Mouse (Mus musculus): Measurements from ENCODE around the gene Prodh2. TPM values are rescaled to one million over a fixed set of nuclear protein-coding genes. Genes with fewer than 3 reads are reported as not detected.
"Not testable (repeated sequence)": the region's sequence is repeated elsewhere in the genome, so short reads cannot be mapped to it uniquely, and the experiment has no call there.

Prodh2 gene
- total RNA-seq, 2 experiments from 2014 or later, result not detected

DNA sequence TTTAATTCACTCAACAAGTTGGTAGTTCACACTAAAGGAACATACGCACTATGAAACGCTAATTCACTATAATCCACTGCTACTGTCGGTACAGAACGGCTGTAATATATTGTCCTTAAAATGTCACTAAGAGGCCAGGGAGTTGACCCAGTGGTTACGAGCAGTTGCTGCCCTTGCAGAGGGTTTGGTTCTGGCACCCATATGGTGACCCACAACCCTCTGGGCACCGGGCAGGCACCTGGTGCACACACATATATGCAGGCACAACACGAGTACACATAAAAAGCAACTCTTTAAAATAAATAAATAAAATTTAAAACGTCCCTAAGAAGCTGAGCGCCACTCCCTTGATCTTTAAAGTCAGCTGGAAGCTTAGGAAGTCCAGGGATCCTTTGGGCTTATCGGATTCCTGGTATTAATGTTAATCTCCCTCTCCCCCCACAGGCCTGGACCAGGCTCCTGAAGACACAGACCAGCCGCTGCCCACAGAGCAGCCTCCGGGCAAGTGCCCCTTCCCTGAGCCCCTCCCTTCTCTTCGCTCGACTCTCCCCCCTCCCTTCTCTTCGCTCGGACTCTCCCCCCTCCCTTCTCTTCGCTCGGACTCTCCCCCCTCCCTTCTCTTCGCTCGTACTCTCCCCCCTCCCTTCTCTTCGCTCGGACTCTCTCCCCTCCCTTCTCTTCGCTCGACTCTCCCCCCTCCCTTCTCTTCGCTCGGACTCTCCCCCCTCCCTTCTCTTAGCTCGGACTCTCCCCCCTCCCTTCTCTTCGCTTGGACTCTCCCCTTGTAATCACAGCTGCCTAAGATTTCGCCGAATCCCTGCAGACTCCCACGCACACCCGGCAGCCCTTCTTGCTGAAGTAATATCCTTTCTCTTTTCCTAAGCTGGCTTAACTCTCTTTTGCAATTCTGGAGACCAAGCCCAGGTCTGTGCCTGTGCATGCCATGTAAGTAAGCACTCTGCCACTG is 15.7 kb upstream of the Prodh2 start:
- intact Hi-C loops (cut with DNase I; ENCODE audit: low total_unique reads), result no loop called here
- DNase-seq, result no peak

- intact Hi-C loops (cut with DNase I; ENCODE audit: low total_unique reads), result no loop called here
- DNase-seq, result no peak
Observed at GRCm38 (mm10) chr7:30484250-30484649, 9.2 kb upstream of the Prodh2 start.

DNA sequence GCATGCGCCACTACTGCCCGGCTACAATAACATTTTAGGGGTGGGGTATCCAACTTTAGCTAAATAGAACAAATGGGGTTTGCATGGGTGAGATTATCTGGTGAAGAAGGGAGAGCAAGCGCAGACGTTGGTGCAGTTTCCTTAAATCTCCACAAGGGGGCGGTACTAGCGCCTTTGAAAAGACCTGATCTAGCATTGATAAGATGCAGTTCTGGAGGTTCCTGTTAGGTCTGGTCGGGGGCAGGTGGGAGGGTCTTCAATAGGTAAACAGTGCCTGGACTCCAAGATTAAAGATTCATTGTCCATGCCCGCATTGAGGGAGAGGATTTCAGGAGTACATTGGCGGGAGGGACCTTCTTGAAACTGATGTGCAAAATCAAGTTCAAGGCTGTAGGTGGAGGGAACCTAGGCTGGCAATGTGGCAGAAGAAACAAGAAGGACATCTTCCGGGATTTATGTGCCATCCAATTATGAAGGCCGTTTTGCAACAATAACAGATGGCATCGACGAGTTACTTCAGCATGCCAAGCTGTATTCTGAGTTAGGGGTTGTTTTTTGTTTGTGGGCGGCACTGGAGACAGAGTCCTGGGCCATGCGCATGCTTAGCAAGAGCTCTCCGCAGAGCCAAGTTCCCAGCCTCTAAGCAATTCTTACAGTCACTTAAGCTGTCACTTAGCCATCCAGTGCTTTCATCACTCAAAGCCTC is 3.0 kb upstream of the Prodh2 start:
- intact Hi-C loops (cut with DNase I; ENCODE audit: low total_unique reads), result no loop called here
- no peak for DNase-seq

DNA sequence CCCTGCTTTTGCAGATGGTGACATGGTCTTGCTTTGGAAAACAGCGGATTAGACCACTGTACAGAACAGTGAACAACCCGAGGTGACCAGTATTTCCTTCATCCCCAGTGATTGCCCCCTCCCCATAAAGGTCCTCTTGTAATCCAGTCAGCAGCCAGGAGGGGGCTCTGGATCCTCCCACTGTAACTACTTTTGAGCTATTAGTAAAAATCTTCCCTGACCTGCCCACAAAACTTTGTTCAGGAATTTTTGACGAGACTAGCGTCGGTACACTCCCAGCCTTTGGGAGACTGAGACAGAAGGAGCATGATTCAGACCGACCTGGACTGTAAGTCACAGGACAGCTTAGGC is 2.5 kb upstream of the Prodh2 start:
- no peak for DNase-seq
- intact Hi-C loops (cut with DNase I; ENCODE audit: low total_unique reads), result no loop called here

GRCm38 (mm10) chr7:30492765-30493164 is 657 bp upstream of the Prodh2 start:
- intact Hi-C loops (cut with DNase I; ENCODE audit: low total_unique reads), result no loop called here

GRCm38 (mm10) chr7:30495506-30496042 is 2.2 kb downstream of the Prodh2 start:
- DNase-seq; intact Hi-C loops (cut with DNase I; ENCODE audit: low total_unique reads): not testable (repeated sequence)

More at GRCm38 (mm10) chr7:30492765-30493164, 657 bp upstream of the Prodh2 start:
- DNase-seq, result peak; percentile 75

- intact Hi-C loops (cut with DNase I; ENCODE audit: low total_unique reads); DNase-seq: not testable (repeated sequence)
Observed at GRCm38 (mm10) chr7:30501159-30501558, 7.7 kb downstream of the Prodh2 start.

DNA sequence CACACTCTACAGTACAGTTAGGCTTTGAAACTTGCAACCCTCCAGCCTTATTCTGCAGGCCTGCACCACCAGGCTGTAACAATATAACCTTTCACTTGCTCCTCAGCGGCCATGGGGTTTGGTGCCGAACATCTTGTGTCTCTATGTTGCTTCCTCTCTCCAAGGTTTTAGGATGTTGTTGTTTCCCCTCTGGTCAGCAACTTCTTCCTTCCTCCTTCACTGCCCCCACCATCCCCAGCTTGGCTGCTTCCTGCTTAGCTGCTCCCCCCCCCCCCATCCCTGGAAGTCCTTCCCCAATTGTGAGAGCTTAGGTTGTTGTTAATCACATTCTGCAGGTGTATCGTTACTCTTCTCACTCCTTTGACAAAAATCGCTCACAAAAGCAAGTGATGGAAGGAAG is 14.6 kb downstream of the Prodh2 start:
- DNase-seq, result no peak
- intact Hi-C loops (cut with DNase I; ENCODE audit: low total_unique reads), result no loop called here

DNA sequence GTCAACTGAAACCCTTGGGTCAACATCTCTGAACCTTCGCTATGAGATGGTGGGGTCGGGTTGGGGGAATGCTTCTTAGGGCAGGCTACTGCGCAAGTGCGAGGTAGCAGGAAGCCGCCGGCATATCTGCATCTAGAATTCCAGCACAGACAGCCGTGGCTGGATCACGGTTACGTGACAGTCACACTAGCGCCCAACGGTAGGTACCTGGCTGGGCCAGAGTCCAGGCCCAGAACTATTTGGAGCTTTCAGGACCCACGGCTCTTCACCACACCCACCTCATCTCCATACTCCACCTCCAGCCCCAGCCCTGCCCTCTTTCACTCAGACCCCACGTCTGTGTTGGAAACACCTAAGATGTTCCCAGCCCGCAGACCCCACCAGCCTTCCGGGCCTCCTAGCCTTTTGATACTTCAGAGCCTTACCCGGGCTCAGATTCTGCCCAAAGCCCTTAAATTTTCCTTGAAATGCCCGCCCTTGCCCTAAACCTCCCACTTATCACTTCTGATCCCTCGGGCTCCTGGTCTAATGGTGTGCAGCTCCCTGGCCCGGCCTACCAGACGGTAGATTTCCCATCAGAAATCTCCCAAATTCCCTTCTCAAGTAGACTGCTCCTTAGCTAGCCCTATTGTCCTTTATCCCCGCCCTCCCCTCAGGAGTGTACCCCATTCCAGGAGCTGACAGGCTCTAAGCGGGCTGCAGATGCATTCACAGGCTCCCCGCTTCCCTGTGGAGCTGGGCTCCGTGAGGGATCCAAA is 21.8 kb downstream of the Prodh2 start:
- DNase-seq, result no peak
- intact Hi-C loops (cut with DNase I; ENCODE audit: low total_unique reads), result no loop called here

- intact Hi-C loops (cut with DNase I; ENCODE audit: low total_unique reads), result no loop called here
- no peak for DNase-seq
Observed at GRCm38 (mm10) chr7:30518325-30518724, 24.9 kb downstream of the Prodh2 start.

DNA sequence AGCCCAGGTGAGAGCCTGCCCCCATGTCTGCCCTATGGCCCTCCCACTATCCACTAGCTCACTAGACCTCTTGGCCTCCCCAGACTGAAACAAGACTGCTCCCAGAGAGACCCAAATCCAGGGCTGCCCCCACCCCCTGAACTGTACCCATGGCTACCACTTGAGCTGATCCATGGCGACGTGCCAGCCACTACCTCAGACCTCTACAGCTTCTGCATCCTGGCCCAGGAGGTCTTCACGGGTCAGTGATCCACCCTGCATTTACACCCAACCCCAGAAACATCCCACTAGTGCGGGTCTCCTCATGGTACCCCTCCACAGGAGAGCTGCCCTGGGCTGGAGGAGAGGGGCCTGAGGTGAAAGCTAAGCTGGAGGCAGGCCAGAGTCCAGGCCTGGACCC is 27.0 kb downstream of the Prodh2 start:
- intact Hi-C loops (cut with DNase I; ENCODE audit: low total_unique reads), result no loop called here
- no peak for DNase-seq

GRCm38 (mm10) chr7:30520856-30521255 is 27.4 kb downstream of the Prodh2 start:
- no peak for DNase-seq
- intact Hi-C loops (cut with DNase I; ENCODE audit: low total_unique reads), result no loop called here

DNA sequence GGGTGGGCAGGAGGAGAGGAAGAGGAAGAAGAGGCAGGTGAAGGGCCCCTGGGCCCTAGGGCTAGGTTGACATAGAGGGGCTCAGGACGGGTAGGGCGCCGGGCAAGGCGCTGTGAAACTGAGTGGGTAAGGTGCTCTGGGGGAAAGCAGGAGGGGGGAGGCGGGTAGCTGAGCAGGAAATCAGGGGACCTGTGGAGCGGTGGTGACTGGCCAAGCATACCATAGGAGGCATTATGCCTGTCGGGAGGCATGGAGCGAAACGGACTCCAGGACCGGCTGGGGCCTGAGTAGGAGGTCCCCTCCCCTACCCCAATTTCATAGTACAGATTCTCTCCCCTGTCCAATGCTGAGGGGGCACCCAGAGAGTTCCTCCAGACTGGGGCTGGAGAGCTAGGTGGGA is 29.4 kb downstream of the Prodh2 start:
- DNase-seq, result no peak
- intact Hi-C loops (cut with DNase I; ENCODE audit: low total_unique reads), result no loop called here

DNA sequence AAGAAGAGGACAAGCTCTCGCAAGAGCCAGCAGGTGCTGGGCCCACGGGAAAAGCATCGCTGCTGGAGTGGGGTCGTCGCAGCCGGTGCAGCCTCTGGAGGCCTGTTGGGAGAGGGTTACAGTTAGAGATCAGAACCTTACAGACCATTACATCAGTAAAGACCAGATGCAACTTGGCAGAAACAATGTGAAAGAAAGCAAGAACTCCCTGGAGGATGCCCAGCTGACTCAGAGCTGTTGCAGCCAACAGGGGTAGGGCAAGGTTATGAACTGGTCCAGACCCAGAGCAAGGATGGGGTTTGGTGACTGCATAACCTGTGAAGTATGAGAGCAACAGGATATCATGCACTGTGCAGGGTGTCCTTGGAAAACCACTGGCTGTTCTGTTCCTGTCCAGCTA is 31.1 kb downstream of the Prodh2 start:
- no peak for DNase-seq
- intact Hi-C loops (cut with DNase I; ENCODE audit: low total_unique reads), result no loop called here

DNA sequence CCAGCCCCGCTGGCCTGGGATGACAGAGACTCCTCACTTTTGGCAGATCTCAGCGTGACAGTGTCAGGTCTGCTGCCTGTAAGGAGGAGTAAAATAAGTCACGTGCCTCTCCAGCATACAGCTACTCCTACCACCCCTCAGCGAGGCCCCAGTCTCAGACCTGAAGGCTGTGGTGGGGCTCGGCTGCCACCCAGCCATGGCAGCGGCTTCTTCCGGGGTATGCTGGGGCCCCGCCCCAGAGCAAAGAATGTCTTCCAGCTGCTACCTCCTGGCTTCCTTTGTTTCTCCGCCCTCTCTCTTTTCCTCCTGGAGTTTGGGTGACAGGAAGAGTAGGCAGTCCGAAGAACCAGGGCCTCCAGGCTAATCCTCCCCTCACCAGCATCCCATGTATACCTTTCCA is 32.5 kb downstream of the Prodh2 start:
- DNase-seq, result no peak
- intact Hi-C loops (cut with DNase I; ENCODE audit: low total_unique reads), result no loop called here

DNA sequence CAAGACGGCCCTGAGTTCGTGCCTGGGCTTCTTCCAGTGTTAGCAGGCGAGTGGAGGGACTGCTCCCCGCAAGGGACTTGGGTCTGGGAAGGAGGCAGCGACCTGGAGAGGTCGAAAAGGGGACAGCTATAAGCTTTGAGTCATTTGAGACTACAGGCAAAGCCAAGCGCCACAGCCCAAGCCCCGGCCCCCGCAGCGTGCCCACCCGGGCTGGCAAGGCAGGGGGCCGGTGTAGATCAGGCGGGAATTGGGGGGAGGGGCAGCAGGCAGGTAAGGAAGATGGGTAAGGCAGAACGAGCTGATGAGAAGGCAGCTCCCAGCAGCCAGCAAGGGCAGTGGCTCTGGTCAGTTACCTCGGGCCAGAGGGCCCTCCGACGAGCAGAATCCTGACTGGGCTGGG is 33.0 kb downstream of the Prodh2 start:
- intact Hi-C loops (cut with DNase I; ENCODE audit: low total_unique reads), result no loop called here
- DNase-seq, result no peak

DNA sequence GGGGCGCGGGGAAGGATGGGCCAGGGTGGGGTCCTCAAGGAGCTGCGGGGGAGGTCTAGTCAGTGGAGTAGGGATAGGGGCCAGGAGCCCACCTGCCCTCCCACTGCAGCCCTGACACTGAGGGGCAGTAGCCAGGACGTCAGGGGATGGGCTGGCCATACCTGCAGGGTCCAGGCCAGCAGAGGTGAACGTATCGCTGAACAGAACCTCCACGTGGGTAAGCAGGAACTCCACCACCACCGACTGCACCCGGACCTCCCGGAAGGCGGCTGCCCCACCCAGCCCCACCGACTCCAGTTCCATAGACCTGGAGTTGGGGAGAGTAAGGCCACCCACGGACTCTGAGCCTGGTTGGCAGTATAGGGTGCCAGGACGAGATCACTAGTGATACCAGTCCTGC is 33.6 kb downstream of the Prodh2 start:
- no peak for DNase-seq
- intact Hi-C loops (cut with DNase I; ENCODE audit: low total_unique reads), result no loop called here

GRCm38 (mm10) chr7:30531291-30531815 is 37.9 kb downstream of the Prodh2 start:
- intact Hi-C loops (cut with DNase I; ENCODE audit: low total_unique reads), result no loop called here
- no peak for DNase-seq

DNA sequence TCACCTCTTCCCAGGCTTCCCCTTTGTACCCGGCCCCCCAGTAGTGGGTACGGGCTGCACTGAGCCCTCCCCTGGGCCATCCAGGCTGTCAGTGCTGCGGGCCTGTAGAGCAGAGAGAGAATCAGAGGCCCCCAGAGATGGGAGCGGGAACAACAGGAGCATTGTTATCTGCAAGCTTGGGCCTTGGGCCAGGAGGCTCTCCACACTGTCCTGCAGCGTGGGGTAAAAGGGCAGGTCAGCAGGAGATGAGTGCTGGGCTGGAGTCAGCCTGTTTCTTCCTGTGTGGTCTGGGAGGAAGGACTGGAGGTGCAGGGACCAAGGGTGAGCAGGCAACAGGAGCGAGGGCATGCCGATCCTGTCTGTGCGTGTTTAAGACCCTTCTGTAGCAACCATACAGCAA is 39.5 kb downstream of the Prodh2 start:
- peak; percentile 35 for DNase-seq
- intact Hi-C loops (cut with DNase I; ENCODE audit: low total_unique reads), result no loop called here

All from gastrocnemius, postnatal 14 days (tissue).